Mouse (Mus musculus): ENCODE measurements at regions not wholly inside any gene's neighbourhood (a gene's known extent, or its start where the extent isn't known, plus 50 kb on each side); places are given as distances from the start of the nearest gene placed in this dataset.
"Not testable (repeated sequence)": the region's sequence is repeated elsewhere in the genome, so short reads cannot be mapped to it uniquely, and the experiment has no call there.

- ATAC-seq (replicated peaks; ENCODE audit: low read depth, poor library complexity, severe bottlenecking), result no peak
Measured at GRCm38 (mm10) chrX:103250961-103251360, 64.5 kb upstream of the Nap1l2 start.

DNA sequence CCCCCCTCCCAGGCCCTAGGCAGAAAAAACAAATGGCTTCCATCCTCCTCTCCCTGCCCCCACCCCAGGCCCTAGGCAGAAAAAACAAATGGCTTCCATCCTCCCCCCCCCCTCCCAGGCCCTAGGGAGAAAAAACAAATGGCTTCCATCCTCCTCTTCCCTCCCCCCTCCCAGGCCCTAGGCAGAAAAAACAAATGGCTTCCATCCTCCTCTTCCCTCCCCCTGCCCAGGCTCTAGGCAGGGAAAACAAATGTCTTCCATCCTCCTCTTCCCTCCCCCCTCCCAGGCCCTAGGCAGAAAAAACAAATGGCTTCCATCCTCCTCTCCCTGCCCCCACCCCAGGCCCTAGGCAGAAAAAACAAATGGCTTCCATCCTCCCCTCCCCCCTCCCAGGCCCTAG, 65.0 kb upstream of the Nap1l2 start:
- ATAC-seq (replicated peaks; ENCODE audit: low read depth, poor library complexity, severe bottlenecking), result not testable (repeated sequence)

- ATAC-seq (replicated peaks; ENCODE audit: low read depth, poor library complexity, severe bottlenecking), result not testable (repeated sequence)
Measured at GRCm38 (mm10) chrX:103252056-103252850, 65.8 kb upstream of the Nap1l2 start.

DNA sequence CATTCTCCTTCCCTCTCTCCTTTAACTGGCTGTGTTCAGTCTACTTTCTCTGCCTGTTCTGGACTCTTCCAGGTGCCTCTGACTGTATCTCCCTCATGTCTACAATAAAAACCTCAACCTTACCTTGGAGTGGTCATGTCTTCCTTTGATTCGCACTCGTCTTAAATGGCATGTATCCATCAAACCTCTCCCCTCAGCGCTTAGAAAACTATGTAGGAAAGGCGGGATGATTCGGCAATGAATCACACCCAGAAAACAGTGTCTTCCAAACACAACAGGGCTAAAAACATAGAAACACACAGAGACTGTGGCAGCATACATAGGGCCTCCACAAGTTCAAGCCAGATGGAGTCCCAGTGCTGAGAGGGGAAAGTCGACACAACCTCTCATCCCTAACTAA, 66.4 kb upstream of the Nap1l2 start:
- ATAC-seq (replicated peaks; ENCODE audit: low read depth, poor library complexity, severe bottlenecking), result no peak

- no peak for ATAC-seq (replicated peaks; ENCODE audit: low read depth, poor library complexity, severe bottlenecking)
Measured at GRCm38 (mm10) chrX:103254867-103255266, 66.3 kb upstream of the Cdx4 start.

DNA sequence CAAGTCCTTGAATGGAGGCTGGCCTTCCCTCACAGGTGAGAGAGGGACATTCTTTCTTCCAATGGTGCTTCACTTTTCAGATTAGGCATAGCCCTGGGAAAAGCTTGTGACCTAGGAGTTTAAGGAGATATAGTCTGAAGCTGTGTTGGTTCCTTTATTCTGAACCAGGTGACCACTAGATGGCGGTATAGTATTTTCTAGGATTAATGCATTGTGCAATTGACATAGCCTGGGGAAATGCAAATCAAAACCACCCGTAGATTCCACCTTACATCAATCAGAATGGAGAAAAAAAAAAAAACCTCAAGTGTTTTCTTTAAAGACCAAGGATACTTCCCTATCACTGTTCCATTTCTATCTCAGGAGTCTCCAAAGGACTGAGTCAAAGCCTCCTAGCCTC, 61.3 kb upstream of the Cdx4 start:
- peak; percentile 80 for ATAC-seq (replicated peaks; ENCODE audit: low read depth, poor library complexity, severe bottlenecking)

Measured in common myeloid progenitor, adult 5-6 weeks (primary cell).